Comparison of ENCODE assay signal across 35 mouse cellular contexts in the genomic region with DNA sequence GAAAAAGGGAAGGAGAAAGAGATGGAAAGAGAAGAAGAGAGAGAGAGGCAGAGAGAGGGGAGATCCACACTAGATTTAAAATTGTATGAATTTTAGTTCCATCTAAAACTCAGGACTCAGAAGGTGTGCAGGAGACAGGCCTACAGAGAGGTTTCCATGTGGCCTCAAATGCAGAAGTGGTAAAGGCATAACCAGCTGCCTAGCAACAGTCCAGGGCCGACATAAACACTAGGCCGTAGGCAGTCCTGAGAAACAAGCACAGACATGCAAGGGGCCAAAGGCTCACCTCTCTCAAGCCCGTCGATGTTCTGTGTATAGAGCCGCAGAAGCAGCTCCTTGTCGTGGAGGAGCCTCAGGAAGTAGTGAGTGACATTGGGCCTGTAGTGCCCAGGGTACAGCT. TPM values are rescaled to one million over a fixed set of nuclear protein-coding genes. Genes with fewer than 3 reads are reported as not detected.
DNase-seq lines count a peak whose midpoint lies in the region; ATAC-seq and TF ChIP-seq lines count a peak whose summit lies in the region.
"Had no signal": no experiment of that assay in that cellular context is flagged by ENCODE, and none has a peak within 500 bp of the region (broad histone marks: within the 10 kb centered on the region; RNA-seq: fewer than 3 reads in every experiment).

No protein-coding gene starts in this region.

- no peaks in the 10 kb centered on the region for H3K9me3 ChIP-seq in heart, embryonic 10.5 days
- H3K9me3 ChIP-seq: embryonic facial prominence, embryonic 12.5 days; forebrain, embryonic 12.5 days; hindbrain, embryonic 10.5 days; intestine, embryonic 15.5 days; limb, embryonic 13.5 days; liver, embryonic 12.5 days; megakaryocyte, embryonic 14.5 days; midbrain, embryonic 13.5 days; neural tube, embryonic 12.5 days had no signal

- no peaks in the 10 kb centered on the region for H3K27me3 ChIP-seq in heart, embryonic 10.5 days (ENCODE audit: insufficient read depth, poor library complexity, severe bottlenecking)
- H3K27me3 ChIP-seq: embryonic facial prominence, embryonic 12.5 days; forebrain, embryonic 12.5 days; intestine, embryonic 15.5 days; limb, embryonic 13.5 days; liver, embryonic 12.5 days; megakaryocyte, embryonic 14.5 days; midbrain, embryonic 13.5 days; neural tube, embryonic 12.5 days had no signal

- DNase-seq in lung, postnatal 25 days (ENCODE audit: low spot score), result peak; percentile 28
- DNase-seq in lung, postnatal 14 days, result no peak
- DNase-seq in heart, embryonic 10.5 days (ENCODE audit: low spot score), result no peak
- DNase-seq in adrenal gland, postnatal 25 days, result no peak
- DNase-seq in cerebellum, adult 11 months, result no peak
- DNase-seq: adrenal gland, postnatal 14 days; cerebellum, adult 11-12 months; cerebellum, postnatal 10 days; kidney, adult 8-10 months; kidney, postnatal 14 days; layer of hippocampus, postnatal 36 days; lung, embryonic 14.5 days; retina, postnatal 1 day; thymus, adult 18-20 months; thymus, postnatal 36 days had no signal

- 85% methylated on average over 6 of the region's 6 CpGs for WGBS in heart, embryonic 10.5 days

- H3K36me3 ChIP-seq in heart, embryonic 10.5 days, result peaks cover 46% of the 10 kb centered on the region

- peak; percentile 55 for ATAC-seq in megakaryocyte, adult 5-6 weeks (ENCODE audit: poor library complexity, severe bottlenecking)
- ATAC-seq: activated CD4-positive, CD25-positive, alpha-beta regulatory T cell, adult 4 months; hindbrain, embryonic 16.5 days; intestine, embryonic 15.5 days; liver, embryonic 12.5 days; midbrain, embryonic 13.5 days had no signal

- H3K4me1 ChIP-seq in bone marrow macrophage, adult 2 months (ENCODE audit: control insufficient read depth, insufficient read depth, low read length), result peaks cover 58% of the 10 kb centered on the region
- H3K4me1 ChIP-seq in heart, embryonic 10.5 days, result peaks cover 3% of the 10 kb centered on the region; the same call in 1 of the 2 replicates

- no peak for TF ChIP-seq POLR2A in bone marrow macrophage, adult 2 months (IDR thresholded peaks at IDR 0.05; ENCODE audit: borderline replicate concordance, low read depth, low read length)

- H3K4me3 ChIP-seq in bone marrow macrophage, adult 2 months (ENCODE audit: insufficient read depth, low read length), result no peak overlapping the region
- H3K4me3 ChIP-seq in heart, embryonic 10.5 days, result no peak overlapping the region
- H3K4me3 ChIP-seq: embryonic facial prominence, embryonic 12.5 days; erythroblast, embryonic 14.5 days; forebrain, embryonic 12.5 days; hindbrain, embryonic 10.5 days; intestine, embryonic 15.5 days; layer of hippocampus, adult 2 months; limb, embryonic 13.5 days; liver, embryonic 12.5 days; midbrain, embryonic 13.5 days; neural tube, embryonic 12.5 days had no signal

- TF ChIP-seq CTCF in bone marrow macrophage, adult 2 months (IDR thresholded peaks at IDR 0.05; ENCODE audit: low read depth, low read length), result no peak

- peak overlapping the region; percentile 33 for H3K27ac ChIP-seq in bone marrow macrophage, adult 2 months (ENCODE audit: insufficient read depth, low read depth, low read length)
- H3K27ac ChIP-seq in heart, embryonic 10.5 days, result no peak overlapping the region
- H3K27ac ChIP-seq: embryonic facial prominence, embryonic 12.5 days; forebrain, embryonic 12.5 days; hindbrain, embryonic 10.5 days; intestine, embryonic 15.5 days; layer of hippocampus, adult 2 months; limb, embryonic 13.5 days; liver, embryonic 12.5 days; midbrain, embryonic 13.5 days; neural tube, embryonic 12.5 days had no signal

RNA-seq across cellular contexts. Expression of a gene that starts 4.4 kb away (rescaled TPM):
- 120 and 121 TPM in 2 replicates for polyA plus RNA-seq in bone marrow macrophage, adult 2 months (2012; ENCODE audit: insufficient read depth, insufficient read length, missing spikeins)
- 87.5 and 89.5 TPM in 2 replicates for total RNA-seq in megakaryocyte, adult 5-6 weeks (2015)
- total RNA-seq in megakaryocyte, adult 5-6 weeks (2017), result 165 and 167 TPM in 2 replicates
- 249 and 270 TPM in 2 replicates for polyA plus RNA-seq in heart, embryonic 10.5 days (2016; fragmentation: Nextera tagmentation; extraction: Ambion mirVana)
- 125 and 128 TPM in 2 replicates for total RNA-seq in adrenal gland, postnatal 25 days (2021)

RNA-seq across cellular contexts. Expression of a gene that starts 4.7 kb away (rescaled TPM):
- polyA plus RNA-seq in bone marrow macrophage, adult 2 months (2012; ENCODE audit: insufficient read depth, insufficient read length, missing spikeins), result 16.2 and 20.1 TPM in 2 replicates
- 7.9 and 9.1 TPM in 2 replicates for total RNA-seq in megakaryocyte, adult 5-6 weeks (2015)
- 6.7 and 9.5 TPM in 2 replicates for total RNA-seq in megakaryocyte, adult 5-6 weeks (2017)
- polyA plus RNA-seq in heart, embryonic 10.5 days (2016; fragmentation: Nextera tagmentation; extraction: Ambion mirVana), result 31.5 and 40.1 TPM in 2 replicates
- 31.5 and 34.3 TPM in 2 replicates for total RNA-seq in adrenal gland, postnatal 25 days (2021)

RNA-seq across cellular contexts. Expression of a gene that starts 20.0 kb away (rescaled TPM):
- 21.1 and 29.7 TPM in 2 replicates for polyA plus RNA-seq in bone marrow macrophage, adult 2 months (2012; ENCODE audit: insufficient read depth, insufficient read length, missing spikeins)
- total RNA-seq in megakaryocyte, adult 5-6 weeks (2015), result 12.9 and 13.2 TPM in 2 replicates
- total RNA-seq in megakaryocyte, adult 5-6 weeks (2017), result 15.5 and 37.7 TPM in 2 replicates
- 28.1 and 31.4 TPM in 2 replicates for polyA plus RNA-seq in heart, embryonic 10.5 days (2016; fragmentation: Nextera tagmentation; extraction: Ambion mirVana)
- total RNA-seq in adrenal gland, postnatal 25 days (2021), result 37.2 and 44.1 TPM in 2 replicates

RNA-seq across cellular contexts. Expression of a gene that starts 20.6 kb away (rescaled TPM):
- 58.2 and 61.2 TPM in 2 replicates for polyA plus RNA-seq in bone marrow macrophage, adult 2 months (2012; ENCODE audit: insufficient read depth, insufficient read length, missing spikeins)
- total RNA-seq in megakaryocyte, adult 5-6 weeks (2015), result 41.7 and 44.7 TPM in 2 replicates
- 29.7 and 30.4 TPM in 2 replicates for total RNA-seq in megakaryocyte, adult 5-6 weeks (2017)
- polyA plus RNA-seq in heart, embryonic 10.5 days (2016; fragmentation: Nextera tagmentation; extraction: Ambion mirVana), result 47.3 and 58.8 TPM in 2 replicates
- total RNA-seq in adrenal gland, postnatal 25 days (2021), result 53.8 and 68.7 TPM in 2 replicates

RNA-seq across cellular contexts. Expression of a gene that starts 21.2 kb away (rescaled TPM):
- not detected in 2 replicates for polyA plus RNA-seq in bone marrow macrophage, adult 2 months (2012; ENCODE audit: insufficient read depth, insufficient read length, missing spikeins)
- not detected in 2 replicates for total RNA-seq in megakaryocyte, adult 5-6 weeks (2015)
- total RNA-seq in megakaryocyte, adult 5-6 weeks (2017), result not detected in 2 replicates
- not detected in 2 replicates for polyA plus RNA-seq in heart, embryonic 10.5 days (2016; fragmentation: Nextera tagmentation; extraction: Ambion mirVana)
- total RNA-seq in adrenal gland, postnatal 25 days (2021), result 1.5 TPM in 1 of 2 replicates, not detected in the other
- total RNA-seq: gastrocnemius, adult 18-20 months; layer of hippocampus, postnatal 36 days had no signal
- polyA plus RNA-seq: activated CD4-positive, CD25-positive, alpha-beta regulatory T cell, adult 4 months; embryonic facial prominence, embryonic 12.5 days; erythroblast, embryonic 14.5 days; forebrain, embryonic 12.5 days; gonadal fat pad, adult 2 months; heart, embryonic 11.5 days; heart, postnatal 0 days; hindbrain, embryonic 10.5 days; hindbrain, embryonic 16.5 days; intestine, embryonic 15.5 days; limb, embryonic 13.5 days; liver, embryonic 12.5 days; lung, embryonic 14.5 days; midbrain, embryonic 13.5 days; neural tube, embryonic 12.5 days; stomach, embryonic 16.5 days had no signal
